ENCODE assay signal across 14 mouse cellular contexts in the genomic region with DNA sequence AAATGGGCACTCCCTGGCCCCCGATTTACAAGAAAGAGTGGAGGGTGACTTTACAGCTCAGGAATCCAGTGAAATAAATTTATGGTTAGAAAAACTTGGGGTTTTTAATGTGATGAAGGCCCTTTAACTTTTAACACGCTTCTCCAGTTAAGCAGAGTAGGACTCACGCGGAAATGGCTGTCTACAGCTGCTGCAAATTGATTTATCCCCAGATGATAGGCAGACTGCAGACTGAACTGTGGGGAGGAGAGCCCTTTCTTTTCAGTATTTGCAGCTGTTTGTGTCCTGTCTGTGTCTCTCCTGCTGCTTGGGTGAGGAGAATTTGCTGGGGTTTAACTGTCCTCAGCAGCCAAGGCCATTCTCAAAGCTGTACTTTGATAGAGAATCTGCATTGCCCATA.
DNase-seq lines count a peak whose midpoint lies in the region; ATAC-seq lines count a peak whose summit lies in the region.
"Had no signal": no experiment of that assay in that cellular context is flagged by ENCODE, and none has a peak within 500 bp of the region (broad histone marks: within the 10 kb centered on the region; RNA-seq: fewer than 3 reads in every experiment).

No protein-coding gene starts in this region.

- no peaks in the 10 kb centered on the region for H3K9me3 ChIP-seq in embryonic facial prominence, embryonic 11.5 days (replicated peaks; ENCODE audit: control insufficient read depth, low read length)
- H3K9me3 ChIP-seq: forebrain, embryonic 15.5 days; liver, embryonic 13.5 days had no signal

- H3K9ac ChIP-seq in embryonic facial prominence, embryonic 11.5 days (replicated peaks; ENCODE audit: low read length): no peak overlapping the region
- H3K9ac ChIP-seq: forebrain, embryonic 15.5 days; liver, embryonic 13.5 days had no signal

- peak; percentile 4 for DNase-seq in kidney, adult 9 months
- DNase-seq in kidney, adult 8-10 months: no peak
- DNase-seq in embryonic facial prominence, embryonic 11.5 days (ENCODE audit: low spot score): peak; percentile 27
- DNase-seq in forelimb bud, embryonic 11.5 days (ENCODE audit: low read depth, low spot score): peak; percentile 57
- DNase-seq in mesoderm, embryonic 11.5 days (ENCODE audit: low read depth, low spot score): peak; percentile 54
- no peak for DNase-seq in thymus, postnatal 14 days
- no peak for DNase-seq in left cerebral cortex, adult 8-10 months (ENCODE audit: low spot score in 2 of 2)
- DNase-seq: cerebellum, adult 18-20 months; gastrocnemius, postnatal 36 days; liver, embryonic 13.5 days; right cerebral cortex, postnatal 4 days; thymus, postnatal 4 days had no signal

- no peak overlapping the region for H3K27ac ChIP-seq in embryonic facial prominence, embryonic 11.5 days (replicated peaks; ENCODE audit: low read depth, low read length)
- H3K27ac ChIP-seq: forebrain, embryonic 15.5 days; liver, embryonic 13.5 days; macrophage had no signal

- no peaks in the 10 kb centered on the region for H3K36me3 ChIP-seq in embryonic facial prominence, embryonic 11.5 days (replicated peaks; ENCODE audit: control insufficient read depth, insufficient read depth, low read depth, low read length)
- H3K36me3 ChIP-seq: forebrain, embryonic 15.5 days; liver, embryonic 13.5 days had no signal

- no peak overlapping the region for H3K4me3 ChIP-seq in embryonic facial prominence, embryonic 11.5 days (ENCODE audit: low read depth, low read length)
- H3K4me3 ChIP-seq: forebrain, embryonic 15.5 days; liver, embryonic 13.5 days had no signal

- no peak overlapping the region for H3K4me2 ChIP-seq in embryonic facial prominence, embryonic 11.5 days (ENCODE audit: low read depth, low read length)
- H3K4me2 ChIP-seq: forebrain, embryonic 15.5 days; liver, embryonic 13.5 days had no signal

- H3K4me1 ChIP-seq in embryonic facial prominence, embryonic 11.5 days (ENCODE audit: control insufficient read depth, insufficient read depth, low read length): no peaks in the 10 kb centered on the region
- H3K4me1 ChIP-seq: liver, embryonic 13.5 days had no signal

- no peak for ATAC-seq in embryonic facial prominence, embryonic 11.5 days (replicated peaks; ENCODE audit: insufficient number of reproducible peaks, low FRiP score, low TSS enrichment, low read depth)
- ATAC-seq: forebrain, embryonic 15.5 days had no signal

- WGBS in embryonic facial prominence, embryonic 11.5 days: 48% methylated on average over 4 of the region's 4 CpGs

- H3K27me3 ChIP-seq in embryonic facial prominence, embryonic 11.5 days (ENCODE audit: control insufficient read depth, insufficient read depth, low read length): no peaks in the 10 kb centered on the region

Comparison
In these comparisons a context has a peak if more than half of its experiments do, and no peak if none do; other contexts are left out.
1. DNase-seq: peak in kidney, adult 9 months (single experiment), embryonic facial prominence, embryonic 11.5 days (single experiment), forelimb bud, embryonic 11.5 days (single experiment) and mesoderm, embryonic 11.5 days (single experiment); none in kidney, adult 8-10 months (0 of 2), thymus, postnatal 14 days (single experiment) and left cerebral cortex, adult 8-10 months (0 of 2).